Mouse (Mus musculus) testis, postnatal 10 days (tissue): ENCODE measurements around the gene Olfr497.

Source experiments
- DNase-seq: peaks from one replicate; pipeline ENCODE4 v3.0.0; 2021; ENCODE audit warnings: low spot score

Gene Olfr497

DNA sequence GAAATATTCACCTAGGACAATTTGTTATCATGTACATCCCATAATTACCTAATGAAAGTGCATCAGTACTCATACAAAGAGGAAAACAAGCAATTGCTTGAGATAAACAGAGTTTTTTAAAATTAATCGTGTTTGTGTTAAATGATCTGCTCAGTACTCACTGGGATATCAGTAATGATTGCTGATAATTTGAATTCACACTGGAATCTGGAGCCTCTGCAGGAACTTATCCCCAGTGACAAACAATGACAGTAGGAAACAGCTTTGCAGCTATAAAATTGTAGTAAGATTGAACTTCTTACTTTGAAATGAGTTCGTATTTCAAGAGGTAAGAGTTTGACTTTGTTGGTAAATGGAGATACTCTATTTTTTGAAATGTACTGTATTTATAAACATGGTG lies at the start of gene Olfr497:
Gene Olfr497 (plus strand): TSS at position 301 of the 400 bp plus-strand sequence.
- DNase-seq: no peak

DNA sequence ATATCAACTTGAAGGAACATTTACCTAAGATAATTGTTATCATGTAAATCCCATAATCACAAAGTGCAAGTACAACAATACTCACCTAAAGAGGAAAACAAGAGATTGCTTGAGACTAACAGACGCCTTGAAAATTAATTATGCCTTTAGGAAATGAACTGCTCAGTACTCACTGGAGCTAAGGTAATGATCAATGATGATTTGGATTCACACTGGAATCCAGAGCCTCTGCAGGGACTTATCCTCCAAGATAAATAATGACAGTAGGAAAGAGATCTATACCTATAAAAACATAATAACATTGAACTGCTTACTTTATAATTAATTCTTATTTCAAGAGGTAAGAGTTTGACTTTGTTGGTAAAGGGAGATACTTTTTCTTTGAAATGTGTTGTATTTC lies 27.4 kb upstream of the Olfr497 start, which contains the start of gene Olfr495:
Gene Olfr495 (plus strand): TSS at position 301 of the 400 bp plus-strand sequence.
- no peak for DNase-seq

DNA sequence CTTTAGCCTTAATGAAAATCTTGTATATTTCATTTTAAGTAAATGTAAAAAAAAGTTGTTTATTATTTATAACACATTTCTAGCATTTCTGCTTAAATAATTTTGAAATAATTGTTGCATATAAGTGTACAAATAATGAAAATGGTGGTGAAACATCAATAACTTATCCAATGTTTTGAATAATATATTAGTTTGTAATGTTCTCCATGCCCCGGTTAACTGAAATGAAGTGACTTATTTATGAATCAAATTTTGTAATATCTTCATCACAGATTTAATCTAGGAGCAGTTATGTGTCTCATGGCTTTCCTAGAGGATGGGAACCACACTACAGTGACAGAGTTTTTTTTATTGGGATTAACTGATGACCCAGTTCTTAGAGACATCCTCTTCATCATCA lies 44.8 kb downstream of the Olfr497 start, which contains the start of gene Olfr498:
Gene Olfr498 (plus strand): TSS at position 301 of the 400 bp plus-strand sequence.
- no peak for DNase-seq
